Mouse (Mus musculus) MEL (cell line): Measurements from ENCODE around the gene Dffa. TPM values are rescaled to one million over a fixed set of nuclear protein-coding genes. Genes with fewer than 3 reads are reported as not detected.

ENCODE experiments used
- DNase-seq: peaks from one replicate; pipeline ENCODE4 v3.0.0; 2011; ENCODE audit warnings: low read depth, low spot score
- H3K27ac ChIP-seq: 2 replicates; pipeline ENCODE4 v1.5.1; 2012; ENCODE audit warnings: low read depth, mild to moderate bottlenecking, control low read depth, low read length, moderate library complexity; ENCODE audit not compliant: control insufficient read depth
- H3K27me3 ChIP-seq, 2 experiments: fragments of 150-350 bp in 1 of 2; sonication (generic) in 1 of 2; 2 replicates each; pipeline ENCODE4 v1.6.1; 2012; ENCODE audit warnings: low read length in 2 of 2, mild to moderate bottlenecking in 2 of 2, improper control_type of control experiment in 1 of 2, moderate library complexity in 1 of 2; ENCODE audit not compliant: insufficient read depth in 2 of 2, control insufficient read depth in 1 of 2
- H3K36me3 ChIP-seq, 2 experiments: 2 replicates each; pipeline ENCODE4 v1.6.1; 2012 to 2014; ENCODE audit warnings: low read length in 2 of 2, improper control_type of control experiment in 1 of 2, inconsistent platforms in 1 of 2, mild to moderate bottlenecking in 1 of 2; ENCODE audit not compliant: insufficient read depth in 2 of 2, control insufficient read depth in 1 of 2
- H3K4me1 ChIP-seq, 2 experiments: fragments of 150-350 bp in 1 of 2; sonication (generic) in 1 of 2; 2 replicates each; pipeline ENCODE4 v1.6.1; 2012; ENCODE audit warnings: low read length in 2 of 2, improper control_type of control experiment in 1 of 2, mild to moderate bottlenecking in 1 of 2; ENCODE audit not compliant: insufficient read depth in 2 of 2, control insufficient read depth in 1 of 2
- H3K4me3 ChIP-seq, 2 experiments: fragments of 150-350 bp in 1 of 2; sonication (generic) in 1 of 2; 2 replicates each; pipeline ENCODE4 v1.5.1; 2012; ENCODE audit warnings: low read depth in 2 of 2, low read length in 2 of 2, mild to moderate bottlenecking in 2 of 2, moderate library complexity in 2 of 2, control low read depth in 1 of 2, improper control_type of control experiment in 1 of 2; ENCODE audit not compliant: control insufficient read depth in 1 of 2, insufficient read depth in 1 of 2
- H3K79me2 ChIP-seq: 2 replicates; pipeline ENCODE4 v1.6.1; 2012; ENCODE audit warnings: mild to moderate bottlenecking, low read length, moderate library complexity; ENCODE audit not compliant: control insufficient read depth, poor library complexity, insufficient read depth
- H3K9ac ChIP-seq: 2 replicates; pipeline ENCODE4 v1.6.1; 2012; ENCODE audit warnings: low read depth, mild to moderate bottlenecking, control low read depth, low read length, moderate library complexity; ENCODE audit not compliant: control insufficient read depth, poor library complexity, severe bottlenecking
- H3K9me3 ChIP-seq: fragments of 150-350 bp; sonication (generic); replicated peaks from 2 replicates; pipeline ENCODE4 v1.6.1; 2012; ENCODE audit warnings: mild to moderate bottlenecking, low read length, improper control_type of control experiment, moderate library complexity; ENCODE audit not compliant: insufficient read depth
- CHD1 ChIP-seq: IDR thresholded peaks from 2 replicates; pipeline ENCODE4 v1.6.1; 2012; ENCODE audit warnings: low read depth, mild to moderate bottlenecking, inconsistent platforms, low read length, improper control_type of control experiment
- CHD2 ChIP-seq: IDR thresholded peaks from 2 replicates; pipeline ENCODE4 v1.6.1; 2011; ENCODE audit warnings: low read length, improper control_type of control experiment
- E2F4 ChIP-seq: IDR thresholded peaks from 2 replicates; pipeline ENCODE4 v1.6.1; 2011; ENCODE audit warnings: low read depth, low read length, improper control_type of control experiment, borderline replicate concordance
- ELF1 ChIP-seq: IDR thresholded peaks from 2 replicates; pipeline ENCODE4 v1.6.1; 2014; ENCODE audit warnings: low read depth, mild to moderate bottlenecking, inconsistent platforms, low read length, improper control_type of control experiment, moderate library complexity
- ETS1 ChIP-seq: IDR thresholded peaks from 2 replicates; pipeline ENCODE4 v1.6.1; 2012; ENCODE audit warnings: low read depth, mild to moderate bottlenecking, inconsistent platforms, low read length, improper control_type of control experiment, moderate library complexity
- GABPA ChIP-seq: IDR thresholded peaks from 2 replicates; pipeline ENCODE4 v1.6.1; 2012; ENCODE audit warnings: low read depth, mild to moderate bottlenecking, inconsistent platforms, low read length, improper control_type of control experiment, moderate library complexity
- JUND ChIP-seq: IDR thresholded peaks from 2 replicates; pipeline ENCODE4 v1.6.1; 2011; ENCODE audit warnings: low read depth, mild to moderate bottlenecking, improper control_type of control experiment, low read length
- KAT2A ChIP-seq: conservative IDR thresholded peaks from 2 replicates; pipeline ENCODE4 v1.6.1; 2012; ENCODE audit warnings: low read depth, low read length, improper control_type of control experiment, inconsistent platforms
- MAZ ChIP-seq: IDR thresholded peaks from 2 replicates; pipeline ENCODE4 v1.6.1; 2012; ENCODE audit warnings: low read depth, mild to moderate bottlenecking, inconsistent platforms, low read length, improper control_type of control experiment
- MEF2A ChIP-seq: IDR thresholded peaks from 2 replicates; pipeline ENCODE4 v1.6.1; 2014; ENCODE audit warnings: low read depth, mild to moderate bottlenecking, inconsistent platforms, low read length, improper control_type of control experiment; ENCODE audit not compliant: poor library complexity, insufficient replicate concordance, severe bottlenecking; ENCODE audit errors: extremely low read depth
- MYB ChIP-seq: IDR thresholded peaks from 2 replicates; pipeline ENCODE4 v1.6.1; 2011; ENCODE audit warnings: mild to moderate bottlenecking, low read depth, low read length, improper control_type of control experiment
- MYC ChIP-seq: IDR thresholded peaks from 2 replicates; pipeline ENCODE4 v1.6.1; 2011; ENCODE audit warnings: low read depth, mild to moderate bottlenecking, low read length, improper control_type of control experiment, moderate library complexity
- POLR2A ChIP-seq, 2 experiments: IDR thresholded peaks; 2 replicates each; pipeline ENCODE4 v1.6.1; 2011 to 2012; ENCODE audit warnings: low read length in 2 of 2, mild to moderate bottlenecking in 2 of 2, control low read depth in 1 of 2, improper control_type of control experiment in 1 of 2, low read depth in 1 of 2, moderate library complexity in 1 of 2; ENCODE audit not compliant: control insufficient read depth in 1 of 2, insufficient read depth in 1 of 2, poor library complexity in 1 of 2
- POLR2AphosphoS2 ChIP-seq: IDR thresholded peaks from 2 replicates; pipeline ENCODE4 v1.6.1; 2011; ENCODE audit warnings: low read length, improper control_type of control experiment
- POLR2AphosphoS5 ChIP-seq: IDR thresholded peaks from 2 replicates; pipeline ENCODE4 v1.6.1; 2012; ENCODE audit warnings: low read depth, borderline replicate concordance, mild to moderate bottlenecking, inconsistent platforms, low read length, moderate library complexity, mixed read lengths
- RCOR1 ChIP-seq: IDR thresholded peaks from 2 replicates; pipeline ENCODE4 v1.6.1; 2012; ENCODE audit warnings: low read depth, mild to moderate bottlenecking, inconsistent platforms, low read length, improper control_type of control experiment
- SIN3A ChIP-seq: IDR thresholded peaks from 2 replicates; pipeline ENCODE4 v1.6.1; 2012; ENCODE audit warnings: low read length, improper control_type of control experiment, inconsistent platforms
- TBP ChIP-seq: IDR thresholded peaks from 2 replicates; pipeline ENCODE4 v1.8.0; 2011; ENCODE audit warnings: low read depth, low read length, improper control_type of control experiment
- TCF12 ChIP-seq: IDR thresholded peaks from 2 replicates; pipeline ENCODE4 v1.6.1; 2014; ENCODE audit warnings: low read depth, mild to moderate bottlenecking, inconsistent platforms, low read length, improper control_type of control experiment, moderate library complexity
- ZMIZ1 ChIP-seq: IDR thresholded peaks from 2 replicates; pipeline ENCODE4 v1.6.1; 2012; ENCODE audit warnings: low read depth, mild to moderate bottlenecking, inconsistent platforms, low read length, improper control_type of control experiment, moderate library complexity
- polyA plus RNA-seq, 2 experiments: library from polyadenylated mRNA; stranded (reverse) in 1 of 2; unstranded in 1 of 2; fragments of >175 nt in 1 of 2; fragments of >200 nt in 1 of 2; gene quantifications; 2 replicates each; pipeline versions ENCODE4 v1.2.1 to v1.2.4; 2012; ENCODE audit warnings: low replicate concordance in 2 of 2, low read depth in 1 of 2; ENCODE audit not compliant: insufficient read length in 2 of 2, insufficient read depth in 1 of 2, missing spikeins in 1 of 2
- total RNA-seq: library from RNA; depleted of rRNA; stranded (reverse); fragments of 300-350 nt; gene quantifications from 2 replicates; pipeline ENCODE4 v1.2.3, GENCODE M21; 2012

Gene Dffa
- total and polyA plus RNA-seq, 3 experiments, result 20.2 to 33.0 TPM; not detected in 1

DNA sequence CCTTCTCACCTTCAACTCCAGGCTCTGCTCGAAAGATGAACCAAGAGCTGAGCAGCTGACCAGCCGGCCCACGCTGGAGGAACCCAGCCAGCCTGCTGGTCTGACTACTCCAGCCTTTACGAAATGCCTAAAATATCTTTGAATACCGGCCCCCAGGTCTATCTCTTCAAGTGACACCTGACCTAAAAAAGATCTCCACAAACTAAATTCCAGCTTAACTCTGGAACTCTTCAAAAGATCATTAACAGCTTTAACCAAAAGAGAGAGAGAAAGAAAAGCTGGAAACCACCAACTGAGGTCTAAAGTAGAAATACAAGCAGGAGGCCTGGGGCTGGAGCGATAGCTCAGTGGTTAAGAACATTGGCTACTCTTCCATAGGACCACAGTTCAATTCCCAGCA is 24.3 kb upstream of the Dffa start:
- Histone ChIP-seq H3K9ac (no peak overlapping the region), H3K27me3 (no peaks in the 10 kb centered on the region), H3K79me2 (peaks cover 5% of the 10 kb centered on the region; the same call in 1 of the 2 replicates), H3K36me3 (no peaks in the 10 kb centered on the region; a peak in 1 of 4 replicates), H3K4me1 (no peaks in the 10 kb centered on the region), H3K9me3 (no peaks in the 10 kb centered on the region), H3K4me3 (no peak overlapping the region)
- TF ChIP-seq SIN3A (no peak), JUND (no peak), POLR2A (IDR thresholded peaks at IDR 0.05; ENCODE audit: control insufficient read depth in 1 of 2, insufficient read depth in 1 of 2, low read depth in 1 of 2, low read length in 2 of 2, poor library complexity in 1 of 2) (no peak), TBP (no peak), E2F4 (no peak), CHD2 (no peak), RCOR1 (no peak), ZMIZ1 (no peak)
- TF ChIP-seq, all 39 proteins: peak for 0
- DNase-seq, result no peak
- no peak overlapping the region for H3K27ac ChIP-seq

GRCm38 (mm10) chr4:149080111-149080510 is 23.8 kb upstream of the Dffa start:
- Histone ChIP-seq H3K27me3 (no peaks in the 10 kb centered on the region), H3K36me3 (no peaks in the 10 kb centered on the region; a peak in 1 of 4 replicates), H3K4me3 (no peak overlapping the region), H3K9ac (no peak overlapping the region), H3K9me3 (no peaks in the 10 kb centered on the region), H3K79me2 (peaks cover 5% of the 10 kb centered on the region; the same call in 1 of the 2 replicates), H3K4me1 (no peaks in the 10 kb centered on the region), H3K27ac (no peak overlapping the region)
- TF ChIP-seq MAZ, result no peak
- no peak for TF ChIP-seq ELF1
- TF ChIP-seq POLR2A (IDR thresholded peaks at IDR 0.05; ENCODE audit: control insufficient read depth in 1 of 2, insufficient read depth in 1 of 2, low read depth in 1 of 2, low read length in 2 of 2, poor library complexity in 1 of 2), result no peak
- TF ChIP-seq CHD1, result no peak
- no peak for TF ChIP-seq MYC
- TF ChIP-seq ETS1, result no peak
- no peak for TF ChIP-seq GABPA
- no peak for TF ChIP-seq TCF12
- no peak for TF ChIP-seq MEF2A
- TF ChIP-seq KAT2A, result no peak
- no peak for TF ChIP-seq E2F4
- no peak for TF ChIP-seq POLR2AphosphoS2
- TF ChIP-seq RCOR1, result no peak
- TF ChIP-seq MYB, result no peak
- no peak for TF ChIP-seq POLR2AphosphoS5
- DNase-seq, result no peak
